Mouse (Mus musculus): Measurements from ENCODE around the gene Col4a2.

Col4a2 gene

DNA sequence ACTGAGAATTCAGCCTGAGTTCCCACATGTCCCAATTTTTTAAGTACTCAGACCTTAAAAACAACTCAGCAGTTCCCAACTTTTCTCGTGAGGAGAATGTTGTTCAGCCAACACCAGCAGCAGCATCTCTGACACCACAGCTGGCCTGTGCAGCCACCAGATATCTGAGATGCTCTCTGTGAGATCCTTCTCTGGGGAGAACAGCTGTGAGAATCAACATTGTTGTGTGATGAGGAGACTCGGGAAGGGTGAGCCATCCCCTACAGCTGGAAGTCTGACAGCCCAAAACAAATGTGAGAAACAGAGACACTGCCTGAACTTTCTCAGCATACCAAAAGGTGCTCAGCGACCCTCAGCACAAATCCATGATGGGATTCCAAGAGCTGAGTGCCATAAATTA is 20.0 kb upstream of the Col4a2 start:
- intact Hi-C loops (cut with DNase I) = no loop called here

DNA sequence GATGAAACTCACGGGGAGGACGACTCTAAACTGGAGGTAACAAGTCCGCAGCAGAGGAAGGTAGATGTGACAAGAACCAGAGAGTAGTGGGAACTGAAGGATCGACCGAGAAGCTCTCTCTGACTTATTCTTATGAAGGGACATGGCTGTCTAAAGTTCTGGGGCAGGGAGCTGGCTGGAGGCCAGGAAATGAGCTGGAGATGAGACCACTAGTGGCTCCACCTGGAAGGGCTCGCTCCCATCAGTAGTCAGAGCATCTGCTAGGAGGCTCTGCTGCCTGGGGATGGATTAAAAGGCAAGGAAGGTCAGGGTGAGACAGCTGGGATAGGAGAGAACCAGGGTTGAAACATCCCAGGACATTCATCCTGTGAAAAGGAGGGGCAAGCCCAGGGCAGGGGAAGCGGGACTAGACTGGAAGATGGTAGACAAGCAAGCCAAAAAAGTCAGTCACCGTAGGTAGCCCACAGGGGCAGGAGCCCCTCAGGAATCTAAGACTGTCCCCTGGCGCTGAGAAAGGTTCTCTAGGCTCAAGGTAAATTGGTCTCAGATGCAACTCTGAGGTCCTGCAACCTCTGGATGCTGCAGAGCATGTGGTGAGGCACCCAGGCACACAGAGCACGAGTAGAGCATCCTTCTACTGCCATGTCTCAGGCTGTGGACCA is 16.2 kb upstream of the Col4a2 start:
- intact Hi-C loops (cut with DNase I) = no loop called here

DNA sequence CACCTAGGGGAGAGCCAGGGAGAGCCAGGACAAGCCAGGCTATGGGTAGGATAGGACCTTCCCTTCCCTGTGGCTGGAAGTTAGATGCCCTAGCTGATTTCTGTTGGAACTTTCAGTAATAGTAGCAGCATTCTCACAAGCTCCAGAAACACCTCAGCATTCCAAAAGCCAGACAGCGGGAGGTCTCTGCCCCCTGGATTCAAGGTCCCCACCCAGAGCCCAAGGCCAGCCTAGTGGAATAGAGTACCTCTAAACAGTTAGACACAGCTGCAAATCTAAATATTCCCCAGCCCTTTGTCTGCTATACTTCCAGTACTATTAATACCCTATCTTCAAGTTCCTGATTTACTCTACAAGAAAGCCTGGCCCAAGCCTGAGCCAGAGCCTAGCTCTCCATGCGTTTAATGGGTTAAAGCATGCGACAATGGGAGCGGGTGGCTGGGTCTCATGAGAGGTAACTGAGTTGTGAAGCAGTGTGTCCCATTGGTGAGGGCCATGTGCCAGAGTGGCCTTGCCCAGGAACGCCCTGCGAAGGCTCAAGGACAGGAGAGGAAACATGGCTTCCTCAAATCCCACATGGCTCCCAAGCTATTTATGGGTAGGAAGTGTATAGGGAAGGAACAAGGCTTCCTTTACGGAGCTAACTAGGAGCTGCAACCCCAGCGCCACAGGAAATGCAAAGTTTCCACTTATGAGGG is 15.3 kb upstream of the Col4a2 start:
- intact Hi-C loops (cut with DNase I) = no loop called here

DNA sequence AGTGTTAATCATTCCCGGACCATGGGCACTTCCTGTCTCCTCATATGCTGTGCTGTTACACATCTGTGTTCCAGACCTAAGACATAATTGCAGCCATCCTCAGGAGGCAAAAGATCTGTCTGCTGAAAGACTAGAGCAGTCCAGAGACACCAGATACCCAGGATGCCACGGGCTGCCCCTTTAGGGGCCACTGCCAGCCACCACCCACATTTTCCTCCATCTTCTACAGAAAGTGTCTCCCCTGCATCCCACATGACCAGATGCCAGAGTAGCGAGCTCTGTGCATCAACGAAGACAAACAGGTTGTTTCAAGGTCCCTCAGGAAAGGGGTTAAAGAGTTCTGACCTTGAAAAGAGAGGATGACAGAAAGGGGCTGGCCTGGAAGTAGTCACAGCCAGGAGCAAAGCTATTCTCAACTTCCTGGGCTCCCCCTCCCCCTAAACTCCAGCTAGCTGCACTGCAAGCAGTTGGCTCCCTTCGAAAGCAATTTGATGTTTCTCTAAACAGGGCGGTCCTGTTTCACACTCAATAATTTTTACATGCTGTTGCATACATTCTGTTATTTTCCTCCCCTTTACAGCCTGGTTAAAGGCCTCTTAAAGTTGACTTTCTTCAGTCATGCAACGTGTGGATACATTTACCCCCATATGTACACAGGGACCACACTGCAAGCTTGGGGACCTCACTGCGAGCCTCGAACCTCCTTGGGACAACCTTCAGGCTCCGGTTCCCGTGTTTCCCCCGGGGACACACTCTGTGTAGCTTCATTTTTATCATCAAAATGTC is 13.9 kb upstream of the Col4a2 start:
- intact Hi-C loops (cut with DNase I) = no loop called here

DNA sequence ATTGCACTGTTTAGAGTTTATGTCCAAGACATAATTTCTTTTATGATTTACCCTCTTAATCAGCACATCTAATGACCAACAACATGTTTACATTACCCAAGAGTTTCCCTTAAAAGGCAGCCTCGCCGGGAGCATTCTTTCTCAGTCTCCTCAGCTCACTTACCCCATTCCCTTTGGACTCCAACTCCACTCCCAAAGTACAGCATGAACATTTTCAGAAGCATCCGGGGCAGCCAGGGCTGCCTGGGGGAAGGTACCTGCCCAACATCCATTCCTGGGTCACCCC is 13.3 kb upstream of the Col4a2 start:
- intact Hi-C loops (cut with DNase I) = no loop called here

DNA sequence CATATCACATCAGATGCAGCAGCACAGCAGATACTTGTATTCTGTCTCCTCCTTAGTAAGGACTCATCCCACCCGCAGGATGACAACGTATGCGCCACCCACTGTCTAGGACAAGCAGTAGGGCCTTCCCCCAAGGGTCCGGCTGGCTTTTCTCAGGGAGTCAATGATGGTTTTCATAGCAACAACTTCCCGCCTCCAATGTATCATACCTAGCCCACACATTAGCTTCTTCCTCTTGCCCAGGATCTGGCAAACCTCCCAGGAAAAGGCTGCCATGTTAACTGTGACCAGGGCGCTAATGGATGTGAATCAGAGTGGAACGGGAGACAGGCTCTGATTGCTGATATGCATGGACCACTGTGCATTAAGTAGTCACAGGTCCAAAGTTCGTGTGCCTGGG is 12.2 kb upstream of the Col4a2 start:
- intact Hi-C loops (cut with DNase I) = no loop called here

DNA sequence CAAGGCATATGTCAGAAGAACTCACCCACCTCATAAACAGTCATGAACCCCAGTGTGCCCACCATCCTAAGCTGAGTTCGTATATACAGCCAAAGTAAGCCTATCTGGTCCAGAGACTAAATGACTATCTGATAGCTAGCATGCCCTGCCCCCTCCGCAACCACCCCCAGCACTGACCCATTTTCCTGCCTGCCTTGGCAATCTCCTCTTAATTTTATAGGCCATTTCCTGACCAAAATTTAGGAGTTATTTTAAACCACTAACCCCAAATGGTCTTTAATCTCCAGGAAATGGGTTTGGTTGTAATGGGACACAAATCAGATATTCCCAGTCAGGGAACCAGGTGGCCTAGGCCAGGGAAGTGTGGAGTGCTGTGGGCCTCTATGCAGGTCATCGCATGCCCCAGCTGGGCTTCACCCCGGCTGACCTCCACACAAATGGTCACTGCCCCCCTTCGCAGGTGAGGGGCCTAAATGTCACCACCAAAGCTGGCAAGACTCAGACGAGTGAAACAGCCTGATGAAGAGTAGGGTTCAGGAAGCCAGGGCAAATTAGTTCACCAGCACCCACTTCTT is 8.5 kb upstream of the Col4a2 start:
- intact Hi-C loops (cut with DNase I) = no loop called here

DNA sequence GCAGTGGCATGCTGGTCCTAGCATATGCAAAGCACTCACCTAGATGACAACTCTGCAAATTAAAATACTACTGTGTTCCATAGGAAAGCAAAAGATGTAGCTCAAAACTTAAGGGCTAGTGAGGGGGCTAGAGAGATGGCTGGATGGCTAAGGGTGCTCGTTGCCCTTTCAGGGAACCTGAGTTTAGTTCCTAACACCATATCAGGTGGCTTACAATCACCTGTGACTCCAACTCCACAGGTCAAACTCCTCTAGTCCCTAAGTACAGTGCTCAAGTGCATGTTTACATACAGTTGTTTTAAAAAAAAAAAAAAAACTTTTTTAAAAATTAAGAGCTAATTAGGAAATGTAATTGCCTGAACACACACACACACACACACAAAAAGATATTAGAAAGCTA is 7.1 kb upstream of the Col4a2 start:
- intact Hi-C loops (cut with DNase I) = no loop called here

DNA sequence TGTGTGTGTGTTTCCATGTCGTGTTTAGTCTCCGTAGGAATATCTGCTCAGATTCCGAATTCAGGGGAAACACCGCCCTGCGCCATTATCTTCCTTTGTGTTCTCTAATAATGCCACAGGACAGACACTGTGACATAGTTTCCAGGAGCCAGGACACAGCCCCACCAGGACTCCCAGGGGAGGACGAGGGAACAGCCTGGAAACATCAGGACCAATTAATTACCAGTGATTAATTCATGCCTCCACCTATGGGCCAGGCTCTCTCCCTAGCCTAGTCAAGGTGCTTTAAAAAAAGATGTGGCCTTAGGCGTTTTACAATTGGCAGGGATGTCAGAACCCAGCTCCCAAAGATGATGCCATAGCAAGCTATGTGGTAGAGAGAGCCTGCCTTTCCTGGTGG is 5.2 kb upstream of the Col4a2 start:
- intact Hi-C loops (cut with DNase I) = no loop called here

DNA sequence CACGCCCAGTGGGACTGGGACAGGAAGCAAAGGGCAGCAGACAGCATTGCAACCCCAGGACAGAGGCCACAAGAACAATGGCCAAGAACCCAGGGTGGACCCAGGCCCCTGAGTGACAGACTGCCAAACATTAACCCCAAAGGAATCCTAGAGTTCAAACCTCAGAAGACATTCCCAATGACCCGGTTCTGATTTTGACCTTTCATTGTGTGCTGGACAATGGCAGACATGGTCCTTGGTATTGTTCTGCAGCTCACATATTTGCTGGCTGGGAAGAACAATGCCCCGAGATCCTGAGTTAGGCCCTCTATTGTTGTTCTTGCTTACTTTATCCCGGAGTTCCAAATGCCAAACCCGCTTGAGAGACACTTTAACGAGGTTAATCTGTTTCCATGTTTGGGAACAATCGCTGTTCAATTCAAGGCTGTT is 4.0 kb upstream of the Col4a2 start:
- intact Hi-C loops (cut with DNase I) = no loop called here

DNA sequence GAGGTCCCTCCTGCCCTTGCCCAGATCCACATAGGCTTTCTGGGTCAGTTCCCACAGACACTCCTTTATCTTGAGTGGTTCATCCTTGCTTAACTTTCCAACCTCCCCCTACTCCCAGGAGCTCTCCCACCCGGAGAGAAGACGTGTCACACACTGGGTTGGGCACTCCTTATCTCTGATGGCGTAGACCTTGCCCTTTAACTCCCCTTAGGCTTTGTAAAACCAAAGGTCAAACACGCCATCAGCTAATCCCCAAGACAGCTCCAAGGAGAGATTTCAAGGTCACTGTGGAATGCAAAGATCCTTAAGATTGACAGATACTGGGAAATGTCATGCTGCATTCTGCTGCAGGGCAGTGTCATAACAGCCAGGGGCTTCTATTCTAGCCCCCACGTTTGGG is 3.4 kb upstream of the Col4a2 start:
- intact Hi-C loops (cut with DNase I) = no loop called here

DNA sequence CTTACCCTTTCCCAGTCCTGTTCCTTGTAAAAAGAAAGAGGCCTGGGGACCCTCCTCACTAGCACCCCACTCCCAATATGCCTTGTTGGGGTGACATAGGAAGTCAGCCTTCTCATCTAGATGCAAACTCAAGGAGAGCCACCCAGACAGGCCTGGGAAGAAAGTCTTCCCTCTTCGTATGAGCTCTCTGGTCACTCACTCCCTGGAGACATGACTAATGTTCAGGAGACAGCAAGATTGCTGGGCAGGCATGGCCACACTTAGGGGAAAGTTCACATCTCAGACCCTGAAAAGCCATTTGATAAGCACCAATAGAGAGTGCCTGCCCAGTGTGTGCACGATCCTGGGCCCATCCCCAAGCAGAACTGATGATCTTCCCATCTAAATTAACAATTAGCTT is 2.6 kb upstream of the Col4a2 start:
- intact Hi-C loops (cut with DNase I) = no loop called here

DNA sequence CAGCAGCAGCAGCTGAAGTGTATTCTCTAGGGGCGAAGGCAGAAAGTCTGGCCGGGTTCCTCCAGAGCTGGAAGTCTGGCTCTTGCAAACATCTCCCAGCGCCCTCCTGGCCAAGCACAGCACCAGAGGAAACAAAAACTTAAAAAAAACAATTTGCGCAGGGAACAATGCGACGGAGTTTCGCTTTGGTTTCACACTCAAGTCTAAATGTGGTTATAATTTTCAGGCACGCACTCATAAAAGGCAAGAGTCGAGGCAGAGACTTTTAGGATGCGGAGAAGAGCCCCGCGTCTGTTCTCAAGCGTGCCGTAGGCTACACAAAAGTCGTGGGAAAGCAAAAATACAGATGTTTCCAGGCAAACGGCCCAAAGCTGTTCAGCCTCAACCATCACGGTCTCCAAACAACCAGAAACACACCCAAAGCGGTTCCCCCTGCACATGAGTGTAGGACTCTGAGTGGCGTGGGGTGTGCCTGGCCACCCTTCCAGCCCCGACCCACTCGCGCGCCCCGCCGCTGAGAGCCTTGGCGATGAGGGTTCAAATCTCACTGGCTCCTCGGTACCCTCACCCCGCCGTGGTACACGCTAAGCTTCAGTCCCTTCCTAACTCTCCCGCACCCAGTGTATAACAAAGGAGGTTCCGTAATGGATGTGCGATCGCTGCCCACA is 790 bp upstream of the Col4a2 start:
- intact Hi-C loops (cut with DNase I) = loop anchor here (2.0 kb wide), 1 partner anchor 57 kb away; no protein-coding TSS in a partner anchor

DNA sequence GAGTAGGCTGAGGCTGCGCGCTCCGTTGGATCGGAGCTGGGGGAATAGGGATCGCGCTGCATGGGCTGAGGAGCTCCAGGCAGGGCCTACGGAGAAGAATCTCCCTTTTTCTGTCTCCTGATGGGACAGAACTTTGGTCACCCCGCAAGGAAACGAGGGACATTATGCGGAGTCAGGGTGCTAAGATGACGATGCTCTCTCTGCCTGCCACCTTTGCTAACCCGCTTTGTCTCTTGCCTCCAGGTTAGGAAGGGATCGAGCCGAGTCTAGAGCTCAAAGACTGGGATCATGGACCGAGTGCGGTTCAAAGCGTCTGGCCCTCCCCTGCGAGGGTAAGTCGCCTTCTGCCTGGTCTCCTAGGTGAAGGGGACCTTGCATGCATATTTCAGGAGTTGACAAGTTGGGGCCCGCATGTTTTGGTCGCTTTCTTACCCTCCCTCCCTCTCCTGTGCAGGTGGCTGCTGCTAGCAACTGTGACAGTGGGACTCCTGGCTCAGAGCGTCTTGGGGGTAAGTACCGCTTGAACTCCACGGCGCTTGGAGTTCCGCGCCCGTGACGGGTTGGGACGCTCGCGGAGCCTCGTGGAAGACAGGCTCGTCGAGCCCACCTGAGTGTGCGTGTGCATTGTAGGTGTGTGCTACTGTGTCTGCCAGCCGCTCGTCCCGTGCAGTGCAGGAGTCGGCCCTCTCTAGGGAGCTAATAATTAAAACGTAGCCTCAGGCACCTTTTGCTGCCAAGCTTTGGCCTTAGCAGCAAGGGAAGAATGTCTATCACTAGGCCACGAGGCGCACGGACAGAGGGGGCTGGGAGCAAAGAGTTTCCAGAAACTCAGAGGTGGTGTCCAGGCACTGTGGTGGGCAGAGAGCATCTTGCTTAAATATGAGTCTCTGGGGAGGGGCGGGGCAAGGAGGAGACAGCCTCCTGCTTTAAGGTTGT is 839 bp downstream of the Col4a2 start:
- intact Hi-C loops (cut with DNase I) = loop anchor here (2.0 kb wide), 2 partner anchors 59 to 79 kb away; no protein-coding TSS in a partner anchor

DNA sequence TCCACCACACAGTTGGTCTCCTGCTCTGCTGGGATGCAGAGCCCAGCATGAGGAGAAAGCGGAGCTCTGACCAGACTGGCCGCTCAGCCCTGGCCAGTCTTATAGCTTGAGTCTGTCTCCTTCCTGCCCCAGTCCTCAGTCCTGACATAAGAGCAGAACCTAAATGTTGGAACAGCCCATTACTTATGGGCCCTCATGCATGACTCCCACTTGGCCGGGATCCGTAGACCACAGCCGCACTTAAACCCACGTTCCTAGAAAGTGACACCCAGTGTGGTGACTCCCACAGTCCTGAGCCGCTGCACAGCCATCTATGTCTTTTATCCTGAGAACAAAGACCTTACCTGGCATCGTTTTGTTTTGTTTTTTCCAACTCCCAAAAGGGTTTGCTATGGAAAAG is 2.0 kb downstream of the Col4a2 start:
- intact Hi-C loops (cut with DNase I) = loop anchor here (2.0 kb wide), 1 partner anchor 78 kb away; no protein-coding TSS in a partner anchor

DNA sequence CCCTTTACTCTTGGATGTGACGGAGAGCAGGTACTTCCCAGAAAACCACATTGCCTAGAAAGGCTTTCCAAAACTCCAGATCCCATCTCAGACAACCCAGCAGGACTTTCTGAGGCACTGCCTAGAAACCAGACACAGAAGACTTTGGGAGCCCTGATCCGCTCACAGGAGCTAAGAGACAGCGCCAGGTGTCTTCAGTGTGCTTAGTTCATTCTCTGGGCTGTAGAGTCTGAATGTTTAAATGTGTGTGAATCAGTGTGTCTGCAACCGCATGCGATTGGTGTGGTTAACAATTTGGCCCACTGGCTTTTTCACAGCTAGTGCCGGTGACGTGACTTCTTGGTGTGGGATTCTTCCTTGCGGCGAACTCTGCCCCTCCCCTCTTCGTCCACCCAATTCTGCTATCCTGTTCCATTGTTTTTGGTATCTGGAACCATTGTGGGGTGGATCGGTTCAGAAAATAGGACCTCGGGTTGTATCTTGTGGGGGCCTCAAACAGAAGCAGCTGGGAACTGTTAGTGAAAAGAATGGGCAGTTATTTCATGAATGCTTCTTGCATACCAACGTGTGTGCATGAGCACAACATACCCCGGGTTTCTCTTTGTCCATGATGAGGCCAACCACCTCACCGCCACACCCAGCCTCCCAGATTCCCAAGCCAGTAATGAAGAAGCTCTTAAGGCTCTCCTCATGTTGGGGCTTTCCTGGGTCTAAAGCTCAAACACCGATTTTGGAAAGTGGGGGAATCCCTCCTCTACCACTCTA is 2.8 kb downstream of the Col4a2 start:
- intact Hi-C loops (cut with DNase I) = loop anchor here (2.0 kb wide), 1 partner anchor 77 kb away; no protein-coding TSS in a partner anchor

DNA sequence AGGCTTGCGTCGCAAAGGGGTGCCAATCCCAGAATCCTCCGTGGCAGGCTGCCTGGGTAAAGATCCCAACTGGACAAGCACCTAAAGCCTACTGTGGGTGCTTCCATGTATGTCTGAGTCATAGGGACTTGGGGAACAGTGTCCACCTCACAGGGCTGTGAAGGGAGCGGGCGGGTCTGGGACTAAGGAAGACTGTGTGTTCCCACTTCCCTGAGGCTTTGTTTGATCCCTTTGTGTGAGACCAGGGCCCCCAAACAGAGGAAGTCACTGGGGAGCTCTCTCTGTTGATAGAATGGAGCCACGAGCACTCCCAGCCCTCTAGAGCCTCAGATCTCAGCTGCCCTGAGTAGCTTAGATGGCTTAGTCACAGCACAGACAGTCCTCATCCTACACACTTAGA is 3.5 kb downstream of the Col4a2 start:
- intact Hi-C loops (cut with DNase I) = no loop called here

DNA sequence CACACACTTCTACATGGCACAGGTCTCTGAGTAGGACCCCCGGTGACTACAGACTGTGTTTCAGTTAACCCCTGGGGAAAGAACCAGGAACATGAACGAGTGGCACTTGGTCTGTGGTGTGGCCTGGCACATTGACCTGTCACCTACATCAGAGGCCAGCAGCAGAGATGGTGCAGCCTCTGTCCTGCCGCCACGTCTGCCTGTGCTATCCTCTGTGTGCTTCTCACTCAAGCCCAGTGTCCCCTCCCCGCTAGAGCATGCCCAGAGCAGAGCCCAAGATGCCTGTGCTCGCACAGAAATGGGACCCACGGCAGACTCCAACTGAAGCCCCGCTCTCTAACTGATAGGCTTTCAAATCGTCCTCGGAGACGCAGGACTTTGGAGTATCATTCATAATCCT is 6.8 kb downstream of the Col4a2 start:
- intact Hi-C loops (cut with DNase I) = no loop called here

DNA sequence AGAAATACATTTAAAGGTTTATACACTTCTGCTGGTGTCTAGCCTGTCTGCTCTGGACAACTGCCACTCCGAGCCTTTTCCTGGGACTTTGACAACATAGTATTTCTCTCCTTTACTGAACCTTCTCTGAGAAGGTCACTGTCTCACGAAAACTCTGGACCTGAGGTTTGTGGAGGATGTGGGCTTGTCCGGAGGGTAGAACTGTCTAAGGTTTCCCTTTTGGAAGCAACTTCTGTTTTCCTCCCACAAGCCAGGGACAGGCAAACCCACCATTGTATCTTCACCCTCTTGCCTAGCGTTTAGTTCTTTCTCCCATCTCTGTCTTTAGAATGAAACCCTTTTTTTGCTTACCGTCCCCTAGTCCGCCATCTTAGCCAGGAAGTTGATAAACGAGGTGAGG is 9.2 kb downstream of the Col4a2 start:
- intact Hi-C loops (cut with DNase I) = no loop called here

All from adrenal gland (tissue).